Mouse (Mus musculus) kidney, adult 2 months (tissue): ENCODE measurements around the gene Tmtc2. TPM values are rescaled to one million over a fixed set of nuclear protein-coding genes. Genes with fewer than 3 reads are reported as not detected.
A peak's percentile ranks its signal among the peaks of the same experiment; 100 is the strongest.
"Not testable (repeated sequence)": the region's sequence is repeated elsewhere in the genome, so short reads cannot be mapped to it uniquely, and the experiment has no call there.

Experiments used
- DNase-seq: peaks from one replicate; pipeline ENCODE4 v3.0.0; 2021
- H3K27ac ChIP-seq: fragments of 200-500 bp; 2 replicates; pipeline ENCODE4 v1.5.1; 2012; ENCODE audit warnings: low read depth, low read length, control low read depth, inconsistent platforms; ENCODE audit not compliant: insufficient read depth
- H3K27me3 ChIP-seq: fragments of 200-500 bp; replicated peaks from 2 replicates; pipeline ENCODE4 v1.6.1; 2012; ENCODE audit warnings: mild to moderate bottlenecking, moderate library complexity, low read length, inconsistent platforms; ENCODE audit not compliant: control insufficient read depth, insufficient read depth
- H3K36me3 ChIP-seq: fragments of 200-500 bp; 2 replicates; pipeline ENCODE4 v1.6.1; 2012; ENCODE audit warnings: mild to moderate bottlenecking, moderate library complexity, low read length, inconsistent platforms; ENCODE audit not compliant: control insufficient read depth, insufficient read depth
- H3K4me1 ChIP-seq: fragments of 200-500 bp; 2 replicates; pipeline ENCODE4 v1.6.1; 2011; ENCODE audit warnings: low read length; ENCODE audit not compliant: control insufficient read depth, insufficient read depth
- H3K4me3 ChIP-seq: fragments of 200-500 bp; 2 replicates; pipeline ENCODE4 v1.5.1; 2011; ENCODE audit warnings: mild to moderate bottlenecking, low read depth, low read length, control low read depth; ENCODE audit not compliant: insufficient read depth
- CTCF ChIP-seq: fragments of 200-500 bp; conservative IDR thresholded peaks from 2 replicates; pipeline ENCODE4 v1.5.1; 2011; ENCODE audit warnings: low read depth, mild to moderate bottlenecking, control low read depth, low read length, moderate library complexity, mixed read lengths; ENCODE audit not compliant: insufficient read depth, insufficient read length
- POLR2A ChIP-seq: fragments of 200-500 bp; IDR thresholded peaks from one replicate; pipeline ENCODE4 v1.6.1; 2011; ENCODE audit warnings: low read depth, low read length, control low read depth
- WGBS: fragments of 180-500 bp; shearing (Covaris S2); methylation state at CpG from one replicate; pipeline ENCODE4 v1.1.7; 2018; 5-methylcytosine and 5-hydroxymethylcytosine counted together
- polyA plus RNA-seq: library from polyadenylated mRNA; depleted of rRNA; stranded (reverse); fragments of >200 nt; gene quantifications from 2 replicates; pipeline ENCODE4 v1.2.3, GENCODE M21; 2012

Gene Tmtc2
- polyA plus RNA-seq, 1 experiment: 1.1 TPM

GRCm38 (mm10) chr10:105260053-105260452 is 314.2 kb downstream of the Tmtc2 start:
- WGBS: 64% methylated on average over 3 of the region's 3 CpGs
- H3K27me3 ChIP-seq: no peaks in the 10 kb centered on the region
- H3K36me3 ChIP-seq: no peaks in the 10 kb centered on the region
- no peaks in the 10 kb centered on the region for H3K4me1 ChIP-seq
- no peak for DNase-seq
- no peak overlapping the region for H3K27ac ChIP-seq
- TF ChIP-seq CTCF (no peak), POLR2A (no peak)
- no peak overlapping the region for H3K4me3 ChIP-seq

- H3K27me3 ChIP-seq, H3K36me3 ChIP-seq, H3K27ac ChIP-seq, H3K4me1 ChIP-seq, H3K4me3 ChIP-seq: not testable (repeated sequence)
- peak; percentile 12 for DNase-seq
- WGBS: 89% methylated on average over 22 of the region's 22 CpGs
Measured at GRCm38 (mm10) chr10:105238291-105238690, 336.0 kb downstream of the Tmtc2 start.

- DNase-seq: no peak
- Histone ChIP-seq H3K36me3 (no peaks in the 10 kb centered on the region), H3K4me3 (no peak overlapping the region), H3K4me1 (no peaks in the 10 kb centered on the region), H3K27me3 (no peaks in the 10 kb centered on the region), H3K27ac (no peak overlapping the region)
- no peak for TF ChIP-seq CTCF
- no peak for TF ChIP-seq POLR2A
- 86% methylated on average over 2 of the region's 2 CpGs for WGBS
Measured at GRCm38 (mm10) chr10:105232864-105233263, 341.4 kb downstream of the Tmtc2 start.

GRCm38 (mm10) chr10:105230416-105230815 is 343.8 kb downstream of the Tmtc2 start:
- H3K4me3 ChIP-seq: no peak overlapping the region
- WGBS: 83% methylated on average over 7 of the region's 7 CpGs
- H3K27ac ChIP-seq: no peak overlapping the region
- TF ChIP-seq POLR2A (no peak), CTCF (no peak)
- no peaks in the 10 kb centered on the region for H3K27me3 ChIP-seq
- no peak for DNase-seq
- H3K4me1 ChIP-seq: no peaks in the 10 kb centered on the region
- H3K36me3 ChIP-seq: no peaks in the 10 kb centered on the region

- Histone ChIP-seq H3K4me1 (no peaks in the 10 kb centered on the region), H3K27ac (no peak overlapping the region), H3K36me3 (no peaks in the 10 kb centered on the region), H3K27me3 (no peaks in the 10 kb centered on the region), H3K4me3 (no peak overlapping the region)
- no peak for DNase-seq
- TF ChIP-seq CTCF (no peak), POLR2A (no peak)
- 77% methylated on average over 2 of the region's 2 CpGs for WGBS
Measured at GRCm38 (mm10) chr10:105228623-105229022, 345.6 kb downstream of the Tmtc2 start.

GRCm38 (mm10) chr10:105227631-105228030 is 346.6 kb downstream of the Tmtc2 start:
- TF ChIP-seq CTCF (no peak), POLR2A (no peak)
- no peaks in the 10 kb centered on the region for H3K27me3 ChIP-seq
- no peaks in the 10 kb centered on the region for H3K4me1 ChIP-seq
- no peak for DNase-seq
- no peak overlapping the region for H3K4me3 ChIP-seq
- H3K36me3 ChIP-seq: no peaks in the 10 kb centered on the region
- WGBS: 35% methylated on average over 5 of the region's 5 CpGs
- no peak overlapping the region for H3K27ac ChIP-seq

- no peak overlapping the region for H3K27ac ChIP-seq
Measured at GRCm38 (mm10) chr10:105225714-105226113, 348.5 kb downstream of the Tmtc2 start.

GRCm38 (mm10) chr10:105222904-105223303 is 351.3 kb downstream of the Tmtc2 start:
- Histone ChIP-seq H3K36me3 (no peaks in the 10 kb centered on the region), H3K4me1 (no peaks in the 10 kb centered on the region), H3K27ac (no peak overlapping the region), H3K4me3 (no peak overlapping the region), H3K27me3 (no peaks in the 10 kb centered on the region)
- TF ChIP-seq CTCF (no peak), POLR2A (no peak)
- DNase-seq: no peak
- WGBS: 93% methylated on average over 5 of the region's 5 CpGs

More at GRCm38 (mm10) chr10:105225714-105226113, 348.5 kb downstream of the Tmtc2 start:
- Histone ChIP-seq H3K27me3 (no peaks in the 10 kb centered on the region), H3K4me3 (no peak overlapping the region), H3K4me1 (no peaks in the 10 kb centered on the region), H3K36me3 (no peaks in the 10 kb centered on the region)
- TF ChIP-seq POLR2A: no peak
- no peak for DNase-seq
- 82% methylated on average over 6 of the region's 6 CpGs for WGBS
